Mouse (Mus musculus) fibroblast of lung, adult 2 months (primary cell): ENCODE measurements around the gene Gm21800.
"Not testable (repeated sequence)": the region's sequence is repeated elsewhere in the genome, so short reads cannot be mapped to it uniquely, and the experiment has no call there.

Experiments
- DNase-seq: peaks from one replicate; pipeline ENCODE4 v3.0.0-alpha.2; 2011; ENCODE audit warnings: low read depth

Gm21800 gene

GRCm38 (mm10) chrY:41406198-41406597 is at the start of gene Gm21800:
Gene Gm21800 (plus strand): TSS chrY:41406498.
- DNase-seq: not testable (repeated sequence)
